Mouse (Mus musculus) gastrocnemius, postnatal 10 days (tissue): Measurements from ENCODE around the gene 5830411N06Rik. TPM values are rescaled to one million over a fixed set of nuclear protein-coding genes. Genes with fewer than 3 reads are reported as not detected.

Experiments
- DNase-seq: peaks from one replicate; pipeline ENCODE4 v3.0.0; 2021; ENCODE audit warnings: mixed read lengths
- long read RNA-seq, 2 experiments: library from polyadenylated mRNA; stranded (forward); transcript quantifications; one replicate each; pipeline ENCODE4 v2.0.0; 2021
- total RNA-seq, 2 experiments: library from RNA; stranded (reverse); gene quantifications; 2 replicates each; pipeline ENCODE4 v1.2.3; 2021

5830411N06Rik gene
- total RNA-seq: not detected
- long read RNA-seq, experiment 1: 0 reads
- long read RNA-seq, experiment 2: 0 reads

GRCm38 (mm10) chr7:140247216-140247615 lies at the start of gene 5830411N06Rik:
TSS of gene 5830411N06Rik (plus strand) at chr7:140247284.
- DNase-seq: no peak

- no peak for DNase-seq
Observed at GRCm38 (mm10) chr7:140201090-140201489, 46.0 kb upstream of the 5830411N06Rik start.

- no peak for DNase-seq
Observed at GRCm38 (mm10) chr7:140205864-140206263, 41.2 kb upstream of the 5830411N06Rik start, which contains the start of gene Olfr524. TSS of gene Olfr524 (minus strand) at chr7:140205964.

GRCm38 (mm10) chr7:140206904-140207303 lies 40.2 kb upstream of the 5830411N06Rik start:
- DNase-seq: no peak

GRCm38 (mm10) chr7:140208153-140208552 lies 38.9 kb upstream of the 5830411N06Rik start:
- no peak for DNase-seq

GRCm38 (mm10) chr7:140208677-140209076 lies 38.4 kb upstream of the 5830411N06Rik start:
- DNase-seq: no peak

GRCm38 (mm10) chr7:140213841-140214240 lies 33.2 kb upstream of the 5830411N06Rik start:
- no peak for DNase-seq

- no peak for DNase-seq
Observed at GRCm38 (mm10) chr7:140217967-140218366, 29.1 kb upstream of the 5830411N06Rik start, which contains the start of gene Cd163l1. TSS of gene Cd163l1 (plus strand) at chr7:140218267.

- no peak for DNase-seq
Observed at GRCm38 (mm10) chr7:140219268-140219667, 27.8 kb upstream of the 5830411N06Rik start.

GRCm38 (mm10) chr7:140220375-140220774 lies 26.7 kb upstream of the 5830411N06Rik start:
- no peak for DNase-seq

GRCm38 (mm10) chr7:140224209-140224608 lies 22.9 kb upstream of the 5830411N06Rik start:
- DNase-seq: no peak

GRCm38 (mm10) chr7:140228476-140228875 lies 18.6 kb upstream of the 5830411N06Rik start:
- DNase-seq: no peak

- DNase-seq: no peak
Observed at GRCm38 (mm10) chr7:140231026-140231425, 16.1 kb upstream of the 5830411N06Rik start.

- no peak for DNase-seq
Observed at GRCm38 (mm10) chr7:140233696-140234095, 13.4 kb upstream of the 5830411N06Rik start.

GRCm38 (mm10) chr7:140253780-140254299 lies 6.8 kb downstream of the 5830411N06Rik start:
- DNase-seq: no peak

- DNase-seq: no peak
Observed at GRCm38 (mm10) chr7:140295746-140296145, 48.7 kb downstream of the 5830411N06Rik start.

- no peak for DNase-seq
Observed at GRCm38 (mm10) chr7:140296876-140297275, 49.8 kb downstream of the 5830411N06Rik start.

GRCm38 (mm10) chr7:140299416-140299815 lies 52.3 kb downstream of the 5830411N06Rik start:
- DNase-seq: no peak

- DNase-seq: no peak
Observed at GRCm38 (mm10) chr7:140319861-140320385, 72.8 kb downstream of the 5830411N06Rik start.

- no peak for DNase-seq
Observed at GRCm38 (mm10) chr7:140320558-140320957, 73.5 kb downstream of the 5830411N06Rik start, which contains the start of gene Olfr525. TSS of gene Olfr525 (plus strand) at chr7:140320858.

GRCm38 (mm10) chr7:140321135-140321534 lies 74.1 kb downstream of the 5830411N06Rik start:
- DNase-seq: no peak

- DNase-seq: no peak
Observed at GRCm38 (mm10) chr7:140329766-140330304, 82.8 kb downstream of the 5830411N06Rik start.

GRCm38 (mm10) chr7:140333717-140334116 lies 86.6 kb downstream of the 5830411N06Rik start, which contains the start of gene Olfr527:
TSS of gene Olfr527 (plus strand) at chr7:140334017.
- DNase-seq: no peak
